Mouse (Mus musculus): ENCODE data around the gene Arhgap29.

DNA sequence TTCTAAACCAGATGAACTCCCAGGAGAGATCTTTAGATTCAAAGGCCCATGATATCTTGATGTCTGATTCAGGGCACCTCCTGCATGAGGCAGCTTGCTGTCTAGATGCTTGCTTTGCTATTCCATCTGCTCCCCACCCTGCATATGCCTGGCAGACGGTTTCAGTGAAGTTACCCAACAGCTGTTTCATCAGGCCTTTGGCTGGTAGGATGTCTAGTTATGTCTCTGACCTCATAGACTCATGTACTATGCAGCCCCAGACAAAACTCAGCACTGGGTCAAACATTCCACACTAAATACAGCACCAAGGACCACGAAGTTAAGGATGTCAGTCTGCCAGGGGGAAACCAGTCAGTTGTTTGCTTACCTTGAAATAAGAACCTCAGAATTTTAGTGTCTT, 6.4 kb upstream of the Arhgap29 start:
- TF ChIP-seq CTCF (IDR thresholded peaks at IDR 0.05; ENCODE audit: borderline replicate concordance, control insufficient read depth, extremely low read depth, insufficient read depth, low read length, poor library complexity) = no peak
- TF ChIP-seq POLR2A (IDR thresholded peaks at IDR 0.05; ENCODE audit: control insufficient read depth, extremely low read depth, insufficient read depth, low read length, poor library complexity) = no peak
